Mouse (Mus musculus): ENCODE measurements at regions not wholly inside any gene's neighbourhood (a gene's known extent, or its start where the extent isn't known, plus 50 kb on each side); places are given as distances from the start of the nearest gene placed in this dataset.

DNA sequence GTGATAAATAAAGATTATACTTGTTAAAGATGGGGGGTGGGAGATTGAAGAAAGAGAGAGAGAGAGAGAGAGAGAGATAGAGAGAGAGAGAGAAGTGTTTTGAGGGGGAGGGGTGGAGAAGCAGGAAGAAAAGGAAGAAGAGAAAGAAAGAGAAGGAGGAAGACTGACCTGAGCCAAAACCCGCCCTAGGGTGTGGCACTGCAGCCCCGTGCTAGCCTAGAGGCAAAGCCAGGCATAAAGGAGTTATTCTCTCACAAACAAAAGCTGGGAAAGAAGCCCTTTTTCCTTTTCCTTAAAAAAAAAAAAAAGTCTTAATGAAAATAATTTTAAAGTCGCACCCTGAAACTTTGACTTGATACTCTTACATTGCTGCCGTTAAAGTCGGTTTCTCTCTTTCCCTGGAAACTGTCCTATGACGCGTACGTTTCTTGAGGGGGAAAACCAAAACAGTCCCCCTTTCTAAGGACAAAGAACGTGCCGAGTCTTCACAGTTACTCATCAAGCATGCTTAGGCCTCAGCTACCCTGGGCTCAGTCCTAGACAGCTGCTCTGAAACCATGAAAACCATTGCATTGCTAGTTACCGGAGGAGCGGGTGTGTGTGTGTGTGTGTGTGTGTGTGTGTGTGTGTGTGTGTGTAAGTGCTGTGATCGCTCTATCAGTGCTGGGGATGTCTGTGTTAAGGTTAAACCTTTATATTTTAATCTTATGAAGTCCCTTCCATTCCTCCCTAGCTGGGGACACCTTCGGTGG is 53.6 kb upstream of the Klf3 start:
- no peak for DNase-seq

DNA sequence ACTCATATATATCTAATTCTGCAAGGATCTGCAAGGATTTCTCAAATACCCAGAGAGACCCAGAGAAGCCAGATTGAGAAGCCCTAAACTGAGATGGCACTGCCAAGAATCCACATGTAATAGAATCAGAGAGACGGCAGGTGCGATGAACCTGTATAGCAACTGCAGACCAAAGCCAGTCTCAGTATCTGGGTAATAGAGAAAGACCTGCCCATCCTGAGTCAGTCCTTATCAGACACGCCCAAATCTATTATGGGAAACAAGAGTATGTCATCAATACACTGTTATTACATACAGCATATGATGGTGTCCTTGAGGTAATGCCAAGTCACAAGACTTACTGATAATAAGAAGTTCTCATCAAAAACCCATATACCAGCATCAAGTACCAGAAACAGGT is 52.8 kb upstream of the Klf3 start:
- DNase-seq = no peak

DNA sequence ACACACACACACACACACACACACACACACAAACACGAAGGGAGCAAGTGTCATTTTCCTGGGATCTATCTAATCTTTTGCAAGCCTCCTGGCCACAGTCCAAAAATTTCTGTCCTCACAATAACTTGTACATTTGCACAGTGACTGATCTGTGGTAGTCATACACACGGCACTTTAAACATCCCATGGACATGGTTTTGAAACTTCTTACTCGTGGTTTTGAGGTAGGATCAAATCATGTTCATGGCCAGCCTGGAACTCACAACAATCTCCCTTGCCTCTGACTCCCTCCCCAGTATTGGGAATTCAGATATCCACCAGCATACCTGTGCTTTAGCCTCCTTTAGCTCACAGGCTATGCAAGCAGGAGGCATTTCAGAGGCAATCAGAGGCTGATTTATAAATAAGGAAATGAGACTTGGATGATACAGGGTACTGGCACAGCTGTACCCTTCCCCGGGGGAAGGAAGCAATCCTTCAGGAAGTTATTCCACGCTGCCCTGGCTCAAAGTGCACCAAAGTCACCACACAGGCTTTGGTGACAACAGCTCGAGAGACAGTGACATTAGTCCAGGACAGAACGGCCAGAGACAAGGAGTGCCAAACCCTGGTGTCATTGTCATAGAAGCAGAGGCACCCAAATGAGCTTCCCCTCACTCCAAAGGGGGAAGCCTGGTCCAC is 52.1 kb upstream of the Klf3 start:
- no peak for DNase-seq

DNA sequence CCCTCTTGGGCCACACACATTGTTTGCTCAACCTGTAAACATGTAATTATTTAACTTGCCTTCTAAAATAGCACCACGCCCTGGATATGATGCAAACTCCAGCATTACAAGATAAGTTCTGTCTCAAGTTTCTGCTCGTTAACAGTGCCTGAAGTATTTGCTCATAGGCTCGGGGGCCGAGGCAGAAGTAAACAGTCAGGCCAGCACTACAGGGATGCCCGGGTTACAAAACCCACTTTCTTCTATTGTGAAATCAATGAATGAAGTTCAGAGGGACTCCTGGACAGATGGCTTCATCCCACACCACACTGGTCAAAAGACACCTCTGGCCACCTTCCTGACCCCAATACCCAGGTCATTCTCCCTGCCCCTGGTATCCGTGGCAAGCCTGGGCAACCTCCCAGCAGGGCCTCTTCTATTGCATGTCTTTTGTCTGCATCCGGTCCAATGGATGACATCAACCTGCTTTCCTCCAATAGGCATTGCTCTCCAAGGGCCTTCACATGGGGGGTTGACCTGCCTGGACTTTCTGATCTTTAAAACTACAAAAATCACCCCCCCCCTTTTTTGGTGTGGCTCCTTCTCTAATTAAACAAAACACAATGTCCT is 49.9 kb upstream of the Klf3 start:
- no peak for DNase-seq
